Mouse (Mus musculus) urinary bladder, postnatal 36 days (tissue): ENCODE data around the gene Fahd1.

Experiments used
- DNase-seq, 2 experiments: peaks; one replicate each; pipeline ENCODE4 v3.0.0; 2022; ENCODE audit warnings: low spot score in 2 of 2, mixed read lengths in 1 of 2

The Fahd1 gene

GRCm38 (mm10) chr17:24850065-24850772 lies at the start of gene Fahd1:
Fahd1 (minus strand) TSS chr17:24850364.
- peak; percentile 94 to 96 for DNase-seq

GRCm38 (mm10) chr17:24899153-24899552 lies 49.0 kb upstream of the Fahd1 start:
- no peak for DNase-seq

GRCm38 (mm10) chr17:24898041-24898854 lies 48.1 kb upstream of the Fahd1 start:
- no peak for DNase-seq

GRCm38 (mm10) chr17:24897600-24897999 lies 47.4 kb upstream of the Fahd1 start:
- no peak for DNase-seq

- DNase-seq: no peak
These were observed 46.8 kb upstream of the Fahd1 start for GRCm38 (mm10) chr17:24896993-24897269.

GRCm38 (mm10) chr17:24896241-24896992 lies 46.3 kb upstream of the Fahd1 start, which contains the start of gene Nme3:
Nme3 (plus strand) TSS chr17:24896500.
- peak; percentile 61 to 79 for DNase-seq

GRCm38 (mm10) chr17:24895571-24896240 lies 45.5 kb upstream of the Fahd1 start:
- DNase-seq: no peak

- peak; percentile 79 to 84 for DNase-seq
These were observed 44.9 kb upstream of the Fahd1 start, which contains the start of the genes Eme2 and Mrps34 for GRCm38 (mm10) chr17:24894995-24895547. Eme2 (minus strand) TSS chr17:24895087. Mrps34 (plus strand) TSS chr17:24895116.

GRCm38 (mm10) chr17:24894061-24894994 lies 44.2 kb upstream of the Fahd1 start:
- no peak for DNase-seq

GRCm38 (mm10) chr17:24893276-24893675 lies 43.1 kb upstream of the Fahd1 start:
- DNase-seq: no peak

GRCm38 (mm10) chr17:24892785-24893184 lies 42.6 kb upstream of the Fahd1 start:
- DNase-seq: no peak

GRCm38 (mm10) chr17:24891321-24891720 lies 41.2 kb upstream of the Fahd1 start:
- DNase-seq: no peak

- no peak for DNase-seq
These were observed 40.3 kb upstream of the Fahd1 start for GRCm38 (mm10) chr17:24890151-24891092.

GRCm38 (mm10) chr17:24888862-24889261 lies 38.7 kb upstream of the Fahd1 start:
- DNase-seq: no peak

- no peak for DNase-seq
These were observed 37.3 kb upstream of the Fahd1 start for GRCm38 (mm10) chr17:24887291-24888080.

- DNase-seq: no peak
These were observed 36.7 kb upstream of the Fahd1 start for GRCm38 (mm10) chr17:24886932-24887271.

- peak; percentile 95 for DNase-seq
These were observed 36.2 kb upstream of the Fahd1 start, which contains the start of the genes Nubp2 and Spsb3 for GRCm38 (mm10) chr17:24886134-24886931. Nubp2 (minus strand) TSS chr17:24886349. Spsb3 (plus strand) TSS chr17:24886643.
